Mouse (Mus musculus): ENCODE data around the gene Selenoi. TPM values are rescaled to one million over a fixed set of nuclear protein-coding genes. Genes with fewer than 3 reads are reported as not detected.

The Selenoi gene
- 6.1 and 10.8 TPM in 2 replicates for polyA plus RNA-seq (2015; fragmentation: Nextera tagmentation; extraction: Ambion mirVana)

DNA sequence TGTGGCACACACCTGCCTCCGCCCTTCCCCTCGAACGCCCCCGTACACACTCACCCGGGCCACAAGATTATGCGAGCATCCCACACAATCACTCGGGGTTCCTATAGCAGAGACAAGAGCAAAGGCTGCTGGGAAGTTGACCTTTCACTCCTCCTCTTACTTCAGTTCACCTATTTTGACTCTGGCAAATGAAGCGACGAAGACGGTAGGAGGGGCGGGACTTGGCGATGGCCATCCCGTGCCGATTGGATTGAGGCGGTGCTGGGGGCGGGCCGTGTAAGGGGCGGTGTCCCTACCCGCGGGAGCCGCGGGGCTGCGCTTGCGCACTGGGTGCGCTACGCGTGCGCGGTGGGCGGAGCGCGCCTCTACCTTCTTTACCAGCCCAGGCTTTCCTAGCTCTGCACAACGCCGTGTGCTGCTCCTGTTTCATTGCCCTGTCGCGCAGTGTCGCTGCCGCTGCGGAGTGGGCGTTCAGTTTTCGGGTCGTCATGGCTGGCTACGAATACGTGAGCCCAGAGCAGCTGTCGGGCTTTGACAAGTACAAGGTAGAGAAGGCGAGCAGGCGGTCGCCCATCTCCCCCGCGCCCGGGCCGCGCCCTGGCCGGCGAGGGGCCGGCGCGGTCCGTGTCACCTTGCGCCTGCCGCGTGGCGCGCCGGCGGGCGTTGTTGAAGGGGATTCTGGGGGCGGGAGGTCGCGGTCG, at the start of gene Selenoi:
Gene Selenoi (plus strand): TSS at position 311 of the 701 bp plus-strand sequence.

DNA sequence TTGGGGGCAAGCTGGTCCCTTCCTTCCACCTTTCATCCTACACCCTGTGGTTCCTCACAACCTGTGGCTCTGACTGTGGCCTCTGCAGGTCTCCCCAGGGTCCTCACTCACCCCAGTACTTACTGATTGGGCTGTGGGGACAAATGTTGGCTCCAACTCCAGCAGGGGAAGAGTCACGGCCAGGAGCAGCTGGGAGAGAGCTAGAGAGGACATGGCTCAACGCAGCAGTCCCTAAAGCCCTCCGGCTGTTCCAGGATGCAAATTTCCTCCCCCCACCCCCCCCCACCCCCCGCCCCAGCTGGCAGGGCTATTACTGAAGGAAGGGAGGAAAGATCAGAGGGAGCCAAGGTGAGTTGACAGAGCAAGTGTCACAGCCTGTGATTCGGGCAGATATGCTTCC, 26.9 kb upstream of the Selenoi start, which contains the start of gene Adgrf3:
Gene Adgrf3 (minus strand): TSS at position 230 of the 400 bp plus-strand sequence.

DNA sequence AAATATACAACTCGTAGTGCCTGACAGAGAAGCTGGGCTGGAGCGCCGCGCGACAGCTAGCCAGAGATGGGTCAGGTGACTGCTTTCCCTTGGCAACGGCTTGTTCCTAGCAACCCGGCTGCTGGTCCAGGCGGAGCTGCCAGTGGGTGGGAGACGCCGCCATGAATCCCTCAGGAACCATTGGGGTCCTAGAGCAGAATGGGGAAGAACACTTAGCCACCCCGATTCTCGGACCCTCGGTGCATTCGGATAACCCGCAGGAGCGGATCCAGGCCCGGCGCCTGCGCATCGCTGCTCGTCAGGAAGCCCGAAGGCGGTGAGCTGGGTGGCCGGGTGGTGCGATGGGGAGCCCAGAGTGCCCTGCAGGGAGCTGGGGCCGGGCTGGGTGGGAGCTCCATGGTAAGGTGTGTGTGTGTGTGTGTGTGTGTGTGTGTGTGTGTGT, 48.9 kb downstream of the Selenoi start, which contains the start of gene Drc1:
Gene Drc1 (plus strand): TSS at position 98 of the 442 bp plus-strand sequence.

Other genes starting within 250 kb of the Selenoi start
- gene Il6, start 219.5 kb upstream of the Selenoi start, polyA plus RNA-seq (2015; fragmentation: Nextera tagmentation; extraction: Ambion mirVana), result 0.22 and 0.28 TPM in 2 replicates
- 99.1 and 105 TPM in 2 replicates for gene Tyms, start 159.0 kb upstream of the Selenoi start, polyA plus RNA-seq (2015; fragmentation: Nextera tagmentation; extraction: Ambion mirVana)
- gene Garem2, start 127.4 kb upstream of the Selenoi start, polyA plus RNA-seq (2015; fragmentation: Nextera tagmentation; extraction: Ambion mirVana), result 0.18 and 0.30 TPM in 2 replicates
- gene 3110082J24Rik, start 126.5 kb upstream of the Selenoi start, polyA plus RNA-seq (2015; fragmentation: Nextera tagmentation; extraction: Ambion mirVana), result not detected in 2 replicates
- 113 and 221 TPM in 2 replicates for gene Hadha, start 77.4 kb upstream of the Selenoi start, polyA plus RNA-seq (2015; fragmentation: Nextera tagmentation; extraction: Ambion mirVana)
- gene Hadhb, start 77.3 kb upstream of the Selenoi start, polyA plus RNA-seq (2015; fragmentation: Nextera tagmentation; extraction: Ambion mirVana), result 228 and 378 TPM in 2 replicates
- 0.06 and 0.30 TPM in 2 replicates for gene Adgrf3, start 26.9 kb upstream of the Selenoi start, polyA plus RNA-seq (2015; fragmentation: Nextera tagmentation; extraction: Ambion mirVana)
- 0.79 and 1.4 TPM in 2 replicates for gene Drc1, start 48.8 kb downstream of the Selenoi start, polyA plus RNA-seq (2015; fragmentation: Nextera tagmentation; extraction: Ambion mirVana)
- gene Otof, start 229.4 kb downstream of the Selenoi start, polyA plus RNA-seq (2015; fragmentation: Nextera tagmentation; extraction: Ambion mirVana), result 0.03 and 0.22 TPM in 2 replicates
- not detected in 2 replicates for gene 1700001C02Rik, start 233.5 kb downstream of the Selenoi start, polyA plus RNA-seq (2015; fragmentation: Nextera tagmentation; extraction: Ambion mirVana)